Mouse (Mus musculus) heart, adult 2 months (tissue): Measurements from ENCODE around the gene Nt5dc3.

Experiments
- CTCF ChIP-seq: fragments of 200-600 bp; IDR thresholded peaks from 2 replicates; pipeline ENCODE4 v1.8.1; 2022; ENCODE audit warnings: antibody characterized with exemption, mild to moderate bottlenecking, moderate library complexity
- POLR2A ChIP-seq: fragments of 200-500 bp; IDR thresholded peaks from 2 replicates; pipeline ENCODE4 v1.6.1; 2011; ENCODE audit warnings: mild to moderate bottlenecking, low read depth, low read length, control low read depth; ENCODE audit not compliant: insufficient read depth

- TF ChIP-seq CTCF, result peak; percentile 40
- TF ChIP-seq POLR2A, result no peak
These were observed 431 bp downstream of the Nt5dc3 start for GRCm38 (mm10) chr10:86779117-86779755.
